Mouse (Mus musculus): ENCODE results near the gene Cldn17. TPM values are rescaled to one million over a fixed set of nuclear protein-coding genes. Genes with fewer than 3 reads are reported as not detected.

Cldn17 gene
- total and polyA plus RNA-seq, 2 experiments from 2014 or later: not detected

- no peak overlapping the region for H3K27ac ChIP-seq (ENCODE audit: low read depth, low read length)
- no peaks in the 10 kb centered on the region for H3K27me3 ChIP-seq (ENCODE audit: insufficient read depth, low read length)
- ATAC-seq: no peak
- no peak overlapping the region for H3K9ac ChIP-seq
- H3K9me3 ChIP-seq (ENCODE audit: low read length): no peaks in the 10 kb centered on the region
- DNase-seq: no peak
- no peak for TF ChIP-seq CTCF (IDR thresholded peaks at IDR 0.05; ENCODE audit: low read depth)
- no peak overlapping the region for H3K4me2 ChIP-seq (ENCODE audit: low read depth)
- no peaks in the 10 kb centered on the region for H3K4me1 ChIP-seq (ENCODE audit: insufficient read depth)
- 87% methylated on average over 3 of the region's 3 CpGs for WGBS
- no peak overlapping the region for H3K4me3 ChIP-seq (ENCODE audit: low read depth, low read length)
- no peaks in the 10 kb centered on the region for H3K36me3 ChIP-seq (ENCODE audit: insufficient read depth)
Measured at GRCm38 (mm10) chr16:88480011-88480774, 26.6 kb downstream of the Cldn17 start.

GRCm38 (mm10) chr16:88463235-88463634 lies 43.5 kb downstream of the Cldn17 start:
- DNase-seq (no peak), ATAC-seq (peak; percentile 42; the same call in 1 of the 2 replicates)
- Histone ChIP-seq H3K27ac (ENCODE audit: low read depth, low read length) (no peak overlapping the region), H3K27me3 (ENCODE audit: insufficient read depth, low read length) (no peaks in the 10 kb centered on the region), H3K4me3 (ENCODE audit: low read depth, low read length) (no peak overlapping the region), H3K4me1 (ENCODE audit: insufficient read depth) (no peaks in the 10 kb centered on the region), H3K4me2 (ENCODE audit: low read depth) (no peak overlapping the region), H3K9ac (no peak overlapping the region), H3K9me3 (ENCODE audit: low read length) (no peaks in the 10 kb centered on the region), H3K36me3 (ENCODE audit: insufficient read depth) (no peaks in the 10 kb centered on the region)
- 77% methylated on average over 3 of the region's 3 CpGs for WGBS
- no peak for TF ChIP-seq CTCF (IDR thresholded peaks at IDR 0.05; ENCODE audit: low read depth)

Other genes with a start within 250 kb of the Cldn17 start
- 22.4 and 29.0 TPM in 2 replicates for gene Grik1, start 216.7 kb downstream of the Cldn17 start, total RNA-seq (2014; rRNA removed)
- gene Grik1, start 216.7 kb downstream of the Cldn17 start, polyA plus RNA-seq (2015; fragmentation: Nextera tagmentation; extraction: Ambion mirVana): 15.6 and 23.7 TPM in 2 replicates
- gene Cldn8, start 56.2 kb upstream of the Cldn17 start, total RNA-seq (2014; rRNA removed): not detected in 2 replicates
- not detected in 2 replicates for gene Cldn8, start 56.2 kb upstream of the Cldn17 start, polyA plus RNA-seq (2015; fragmentation: Nextera tagmentation; extraction: Ambion mirVana)
- not detected in 2 replicates for gene Krtap24-1, start 105.3 kb upstream of the Cldn17 start, total RNA-seq (2014; rRNA removed)
- not detected in 2 replicates for gene Krtap24-1, start 105.3 kb upstream of the Cldn17 start, polyA plus RNA-seq (2015; fragmentation: Nextera tagmentation; extraction: Ambion mirVana)
- gene 2310079G19Rik, start 120.7 kb upstream of the Cldn17 start, total RNA-seq (2014; rRNA removed): not detected in 2 replicates
- gene 2310079G19Rik, start 120.7 kb upstream of the Cldn17 start, polyA plus RNA-seq (2015; fragmentation: Nextera tagmentation; extraction: Ambion mirVana): not detected in 2 replicates
- not detected in 2 replicates for gene Krtap26-1, start 140.8 kb upstream of the Cldn17 start, total RNA-seq (2014; rRNA removed)
- not detected in 2 replicates for gene Krtap26-1, start 140.8 kb upstream of the Cldn17 start, polyA plus RNA-seq (2015; fragmentation: Nextera tagmentation; extraction: Ambion mirVana)
- not detected in 2 replicates for gene Krtap27-1, start 164.7 kb upstream of the Cldn17 start, total RNA-seq (2014; rRNA removed)
- gene Krtap27-1, start 164.7 kb upstream of the Cldn17 start, polyA plus RNA-seq (2015; fragmentation: Nextera tagmentation; extraction: Ambion mirVana): not detected in 2 replicates
- not detected in 2 replicates for gene 2310061N02Rik, start 201.0 kb upstream of the Cldn17 start, total RNA-seq (2014; rRNA removed)
- gene 2310061N02Rik, start 201.0 kb upstream of the Cldn17 start, polyA plus RNA-seq (2015; fragmentation: Nextera tagmentation; extraction: Ambion mirVana): not detected in 2 replicates
- gene Krtap13-1, start 221.9 kb upstream of the Cldn17 start, total RNA-seq (2014; rRNA removed): not detected in 2 replicates
- not detected in 2 replicates for gene Krtap13-1, start 221.9 kb upstream of the Cldn17 start, polyA plus RNA-seq (2015; fragmentation: Nextera tagmentation; extraction: Ambion mirVana)
- gene Krtap13, start 244.7 kb upstream of the Cldn17 start, total RNA-seq (2014; rRNA removed): not detected in 2 replicates
- gene Krtap13, start 244.7 kb upstream of the Cldn17 start, polyA plus RNA-seq (2015; fragmentation: Nextera tagmentation; extraction: Ambion mirVana): not detected in 2 replicates